Mouse (Mus musculus) liver, adult 2 months (tissue): Measurements from ENCODE around the gene Ar. TPM values are rescaled to one million over a fixed set of nuclear protein-coding genes. Genes with fewer than 3 reads are reported as not detected.

Source experiments
- DNase-seq: peaks from one replicate; pipeline ENCODE4 v3.0.0-alpha.2; 2011; ENCODE audit warnings: low read depth, low spot score; ENCODE audit errors: extremely low read depth
- H3K27ac ChIP-seq: fragments of 200-500 bp; replicated peaks from 2 replicates; pipeline ENCODE4 v1.5.1; 2012; ENCODE audit warnings: low read depth, mild to moderate bottlenecking, control low read depth, inconsistent platforms, low read length; ENCODE audit not compliant: insufficient read depth
- H3K27me3 ChIP-seq: fragments of 200-500 bp; 2 replicates; pipeline ENCODE4 v1.6.1; 2012; ENCODE audit warnings: mild to moderate bottlenecking, moderate library complexity, low read length, inconsistent platforms; ENCODE audit not compliant: control insufficient read depth, insufficient read depth
- H3K36me3 ChIP-seq: fragments of 200-500 bp; 2 replicates; pipeline ENCODE4 v1.6.1; 2012; ENCODE audit warnings: low read length, inconsistent platforms; ENCODE audit not compliant: control insufficient read depth, insufficient read depth
- H3K4me1 ChIP-seq: fragments of 200-500 bp; 2 replicates; pipeline ENCODE4 v1.6.1; 2011; ENCODE audit warnings: low read length; ENCODE audit not compliant: control insufficient read depth, insufficient read depth
- H3K4me3 ChIP-seq: fragments of 200-500 bp; 2 replicates; pipeline ENCODE4 v1.5.1; 2011; ENCODE audit warnings: low read depth, mild to moderate bottlenecking, control low read depth, low read length, moderate library complexity; ENCODE audit not compliant: insufficient read depth
- H3K79me2 ChIP-seq: fragments of 200-500 bp; 2 replicates; pipeline ENCODE4 v1.6.1; 2012; ENCODE audit warnings: inconsistent platforms, mild to moderate bottlenecking, low read length, moderate library complexity; ENCODE audit not compliant: control insufficient read depth, insufficient read depth
- H3K9ac ChIP-seq: fragments of 200-500 bp; 2 replicates; pipeline ENCODE4 v1.6.1; 2012; ENCODE audit warnings: low read depth, mild to moderate bottlenecking, control low read depth, inconsistent platforms, low read length
- CTCF ChIP-seq: fragments of 200-500 bp; IDR thresholded peaks from 2 replicates; pipeline ENCODE4 v1.5.1; 2011; ENCODE audit warnings: low read depth, low read length, control low read depth
- POLR2A ChIP-seq: fragments of 200-500 bp; IDR thresholded peaks from 2 replicates; pipeline ENCODE4 v1.6.1; 2011; ENCODE audit warnings: low read length, control low read depth; ENCODE audit not compliant: insufficient read depth; ENCODE audit errors: extremely low read depth
- WGBS: fragments of 180-500 bp; shearing (Covaris S2); methylation state at CpG from one replicate; pipeline ENCODE4 v1.1.7; 2018; 5-methylcytosine and 5-hydroxymethylcytosine counted together
- polyA plus RNA-seq: library from polyadenylated mRNA; depleted of rRNA; stranded (reverse); fragments of >200 nt; gene quantifications from 2 replicates; pipeline ENCODE4 v1.2.3, GENCODE M21; 2012; rRNA removed
- total RNA-seq: library from RNA; depleted of rRNA; stranded (reverse); fragments of >200 nt; gene quantifications from 2 replicates; pipeline ENCODE4 v1.2.3, GENCODE M21; 2014; rRNA removed

Ar gene
- total RNA-seq (1.7 and 1.8 TPM in 2 replicates), polyA plus RNA-seq (0.38 and 0.47 TPM in 2 replicates)

DNA sequence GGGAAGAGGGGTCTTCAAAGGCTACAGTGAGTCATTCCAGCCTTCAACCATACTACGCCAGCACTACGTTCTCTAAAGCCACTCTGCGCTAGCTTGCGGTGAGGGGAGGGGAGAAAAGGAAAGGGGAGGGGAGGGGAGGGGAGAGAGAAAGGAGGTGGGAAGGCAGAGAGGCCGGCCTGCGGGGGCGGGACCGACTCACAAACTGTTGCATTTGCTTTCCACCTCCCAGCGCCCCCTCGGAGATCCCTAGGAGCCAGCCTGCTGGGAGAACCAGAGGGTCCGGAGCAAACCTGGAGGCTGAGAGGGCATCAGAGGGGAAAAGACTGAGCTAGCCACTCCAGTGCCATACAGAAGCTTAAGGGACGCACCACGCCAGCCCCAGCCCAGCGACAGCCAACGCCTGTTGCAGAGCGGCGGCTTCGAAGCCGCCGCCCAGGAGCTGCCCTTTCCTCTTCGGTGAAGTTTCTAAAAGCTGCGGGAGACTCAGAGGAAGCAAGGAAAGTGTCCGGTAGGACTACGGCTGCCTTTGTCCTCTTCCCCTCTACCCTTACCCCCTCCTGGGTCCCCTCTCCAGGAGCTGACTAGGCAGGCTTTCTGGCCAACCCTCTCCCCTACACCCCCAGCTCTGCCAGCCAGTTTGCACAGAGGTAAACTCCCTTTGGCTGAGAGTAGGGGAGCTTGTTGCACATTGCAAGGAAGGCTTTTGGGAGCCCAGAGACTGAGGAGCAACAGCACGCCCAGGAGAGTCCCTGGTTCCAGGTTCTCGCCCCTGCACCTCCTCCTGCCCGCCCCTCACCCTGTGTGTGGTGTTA is at the start of gene Ar:
Gene Ar (plus strand): TSS at position 239 of the 812 bp plus-strand sequence.
- no peak within 1 kb of the TSS for H3K27ac ChIP-seq
- H3K4me3 ChIP-seq, result peak within 1 kb of the TSS; percentile 69
- peak; percentile 62 for DNase-seq
- H3K27me3 ChIP-seq, result no peaks in the 10 kb centered on the region
- no peak for TF ChIP-seq CTCF
- TF ChIP-seq POLR2A, result no peak
- no peaks in the 10 kb centered on the region for H3K36me3 ChIP-seq
- WGBS, result 2% methylated on average over 24 of the region's 27 CpGs
- no peaks in the 10 kb centered on the region for H3K79me2 ChIP-seq
- H3K4me1 ChIP-seq, result 0 out of 2 replicates have a peak, but pooled peaks cover 3% of the 10 kb centered on the region
- peak within 1 kb of the TSS; percentile 69 for H3K9ac ChIP-seq

DNA sequence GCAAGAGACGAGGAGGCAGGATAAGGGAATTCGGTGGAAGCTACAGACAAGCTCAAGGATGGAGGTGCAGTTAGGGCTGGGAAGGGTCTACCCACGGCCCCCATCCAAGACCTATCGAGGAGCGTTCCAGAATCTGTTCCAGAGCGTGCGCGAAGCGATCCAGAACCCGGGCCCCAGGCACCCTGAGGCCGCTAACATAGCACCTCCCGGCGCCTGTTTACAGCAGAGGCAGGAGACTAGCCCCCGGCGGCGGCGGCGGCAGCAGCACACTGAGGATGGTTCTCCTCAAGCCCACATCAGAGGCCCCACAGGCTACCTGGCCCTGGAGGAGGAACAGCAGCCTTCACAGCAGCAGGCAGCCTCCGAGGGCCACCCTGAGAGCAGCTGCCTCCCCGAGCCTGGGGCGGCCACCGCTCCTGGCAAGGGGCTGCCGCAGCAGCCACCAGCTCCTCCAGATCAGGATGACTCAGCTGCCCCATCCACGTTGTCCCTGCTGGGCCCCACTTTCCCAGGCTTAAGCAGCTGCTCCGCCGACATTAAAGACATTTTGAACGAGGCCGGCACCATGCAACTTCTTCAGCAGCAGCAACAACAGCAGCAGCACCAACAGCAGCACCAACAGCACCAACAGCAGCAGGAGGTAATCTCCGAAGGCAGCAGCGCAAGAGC is 1.3 kb downstream of the Ar start:
- WGBS, result 1% methylated on average over 28 of the region's 30 CpGs
- no peak overlapping the region for H3K9ac ChIP-seq
- 0 out of 2 replicates have a peak, but pooled peaks cover 3% of the 10 kb centered on the region for H3K4me1 ChIP-seq

DNA sequence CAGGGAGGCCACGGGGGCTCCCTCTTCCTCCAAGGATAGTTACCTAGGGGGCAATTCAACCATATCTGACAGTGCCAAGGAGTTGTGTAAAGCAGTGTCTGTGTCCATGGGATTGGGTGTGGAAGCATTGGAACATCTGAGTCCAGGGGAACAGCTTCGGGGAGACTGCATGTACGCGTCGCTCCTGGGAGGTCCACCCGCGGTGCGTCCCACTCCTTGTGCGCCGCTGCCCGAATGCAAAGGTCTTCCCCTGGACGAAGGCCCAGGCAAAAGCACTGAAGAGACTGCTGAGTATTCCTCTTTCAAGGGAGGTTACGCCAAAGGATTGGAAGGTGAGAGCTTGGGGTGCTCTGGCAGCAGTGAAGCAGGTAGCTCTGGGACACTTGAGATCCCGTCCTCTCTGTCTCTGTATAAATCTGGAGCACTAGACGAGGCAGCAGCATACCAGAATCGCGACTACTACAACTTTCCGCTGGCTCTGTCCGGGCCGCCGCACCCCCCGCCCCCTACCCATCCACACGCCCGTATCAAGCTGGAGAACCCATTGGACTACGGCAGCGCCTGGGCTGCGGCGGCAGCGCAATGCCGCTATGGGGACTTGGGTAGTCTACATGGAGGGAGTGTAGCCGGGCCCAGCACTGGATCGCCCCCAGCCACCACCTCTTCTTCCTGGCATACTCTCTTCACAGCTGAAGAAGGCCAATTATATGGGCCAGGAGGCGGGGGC is 2.0 kb downstream of the Ar start:
- WGBS, result 1% methylated on average over 31 of the region's 33 CpGs

More for the DNA sequence above, 1.3 kb downstream of the Ar start:
- no peak for DNase-seq
- peak overlapping the region; percentile 43 for H3K4me3 ChIP-seq
- TF ChIP-seq CTCF (no peak), POLR2A (no peak)
- H3K27me3 ChIP-seq, result no peaks in the 10 kb centered on the region
- no peaks in the 10 kb centered on the region for H3K79me2 ChIP-seq
- H3K36me3 ChIP-seq, result no peaks in the 10 kb centered on the region
- no peak overlapping the region for H3K27ac ChIP-seq

DNA sequence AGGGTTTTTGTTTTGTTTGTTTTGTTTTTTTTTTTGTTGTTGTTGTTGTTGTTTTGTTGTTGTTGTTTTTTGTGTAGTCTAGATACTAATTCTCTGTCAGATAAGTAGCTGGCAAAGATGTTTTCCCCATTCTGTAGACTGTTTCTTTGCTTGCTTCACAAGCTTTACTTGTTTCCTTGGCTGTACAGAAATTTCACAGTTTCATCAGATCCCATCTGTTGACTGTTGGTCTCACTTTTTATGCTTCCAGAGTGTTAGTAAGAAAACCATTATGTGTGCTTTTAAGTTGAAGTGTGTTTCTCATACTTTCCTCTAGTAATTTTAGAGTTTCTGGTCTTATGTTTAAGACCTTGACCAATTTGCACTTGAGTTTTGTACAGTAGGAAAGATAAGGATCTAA is 41.2 kb downstream of the Ar start:
- Histone ChIP-seq H3K9ac (no peak overlapping the region), H3K79me2 (no peaks in the 10 kb centered on the region), H3K4me1 (no peaks in the 10 kb centered on the region), H3K27ac (no peak overlapping the region), H3K27me3 (no peaks in the 10 kb centered on the region), H3K4me3 (no peak overlapping the region), H3K36me3 (no peaks in the 10 kb centered on the region)
- DNase-seq, result no peak
- TF ChIP-seq POLR2A, result no peak
- TF ChIP-seq CTCF, result no peak

More for the DNA sequence above, 2.0 kb downstream of the Ar start:
- Histone ChIP-seq H3K27me3 (no peaks in the 10 kb centered on the region), H3K79me2 (no peaks in the 10 kb centered on the region), H3K9ac (no peak overlapping the region; the same call in 1 of the 2 replicates), H3K4me3 (peak overlapping the region; percentile 43), H3K27ac (no peak overlapping the region), H3K36me3 (no peaks in the 10 kb centered on the region), H3K4me1 (0 out of 2 replicates have a peak, but pooled peaks cover 3% of the 10 kb centered on the region)
- TF ChIP-seq POLR2A (no peak), CTCF (no peak)
- peak; percentile 34 for DNase-seq

DNA sequence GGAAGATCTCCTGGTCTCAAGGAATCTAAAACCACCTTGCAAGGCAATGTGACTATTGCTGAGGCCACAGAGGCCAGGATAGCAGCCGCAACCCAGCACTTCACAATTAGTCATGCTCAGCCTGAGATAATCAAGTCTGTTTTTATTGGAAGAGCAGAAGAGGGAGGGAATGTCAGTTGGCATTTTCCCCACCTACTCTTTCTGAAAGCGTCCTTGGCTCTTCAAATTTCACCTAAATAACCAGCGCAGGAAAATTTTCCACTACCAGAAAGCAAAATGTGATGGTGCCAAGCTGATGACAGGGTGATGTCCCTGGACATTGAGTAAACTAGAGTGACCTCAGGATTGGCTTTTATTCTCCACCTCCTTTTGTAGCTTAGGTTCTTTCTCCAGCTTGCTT is 57.2 kb downstream of the Ar start:
- no peak for TF ChIP-seq CTCF
- no peak for TF ChIP-seq POLR2A
- no peaks in the 10 kb centered on the region for H3K4me1 ChIP-seq
- WGBS, result 39% methylated on average over 3 of the region's 3 CpGs
- no peak overlapping the region for H3K9ac ChIP-seq
- H3K27me3 ChIP-seq, result no peaks in the 10 kb centered on the region
- H3K36me3 ChIP-seq, result no peaks in the 10 kb centered on the region
- peak; percentile 91 for DNase-seq
- H3K4me3 ChIP-seq, result no peak overlapping the region
- H3K27ac ChIP-seq, result no peak overlapping the region
- no peaks in the 10 kb centered on the region for H3K79me2 ChIP-seq
